Mouse (Mus musculus) hindbrain, embryonic 10.5 days (tissue): ENCODE results near the gene Tmem213. TPM values are rescaled to one million over a fixed set of nuclear protein-coding genes. Genes with fewer than 3 reads are reported as not detected.

ENCODE experiments used
- DNase-seq: peaks from one replicate; pipeline ENCODE4 v3.0.0-alpha.2; 2017; ENCODE audit warnings: low spot score
- H3K27ac ChIP-seq: fragments of 300-500 bp; sonication (generic); 2 replicates; pipeline ENCODE4 v1.5.1; 2016; ENCODE audit warnings: mild to moderate bottlenecking, moderate library complexity
- H3K27me3 ChIP-seq: fragments of 300-500 bp; sonication (generic); 2 replicates; pipeline ENCODE4 v1.6.1; 2016; ENCODE audit warnings: mild to moderate bottlenecking; ENCODE audit not compliant: poor library complexity, insufficient read depth, severe bottlenecking
- H3K36me3 ChIP-seq: fragments of 300-500 bp; sonication (generic); 2 replicates; pipeline ENCODE4 v1.6.1; 2016; ENCODE audit warnings: mild to moderate bottlenecking, moderate library complexity
- H3K4me1 ChIP-seq: fragments of 300-500 bp; sonication (generic); replicated peaks from 2 replicates; pipeline ENCODE4 v1.6.1; 2016; ENCODE audit warnings: mild to moderate bottlenecking
- H3K4me3 ChIP-seq: fragments of 300-500 bp; sonication (generic); 2 replicates; pipeline ENCODE4 v1.5.1; 2016; ENCODE audit warnings: mild to moderate bottlenecking, moderate library complexity
- H3K9me3 ChIP-seq: fragments of 300-500 bp; sonication (generic); 2 replicates; pipeline ENCODE4 v1.6.1; 2016; ENCODE audit warnings: mild to moderate bottlenecking, moderate library complexity
- WGBS: fragments of 180-500 bp; shearing (Covaris S2); methylation state at CpG from one replicate; pipeline ENCODE4 v1.1.7; 2016; 5-methylcytosine and 5-hydroxymethylcytosine counted together
- polyA plus RNA-seq: library from polyadenylated mRNA; unstranded; fragments of >200 nt; fragmentation: Nextera tagmentation; extraction: Ambion mirVana; gene quantifications from 2 replicates; pipeline ENCODE4 v1.2.1, GENCODE M21; 2016

Gene Tmem213
- polyA plus RNA-seq, 1 experiment from 2014 or later = not detected

DNA sequence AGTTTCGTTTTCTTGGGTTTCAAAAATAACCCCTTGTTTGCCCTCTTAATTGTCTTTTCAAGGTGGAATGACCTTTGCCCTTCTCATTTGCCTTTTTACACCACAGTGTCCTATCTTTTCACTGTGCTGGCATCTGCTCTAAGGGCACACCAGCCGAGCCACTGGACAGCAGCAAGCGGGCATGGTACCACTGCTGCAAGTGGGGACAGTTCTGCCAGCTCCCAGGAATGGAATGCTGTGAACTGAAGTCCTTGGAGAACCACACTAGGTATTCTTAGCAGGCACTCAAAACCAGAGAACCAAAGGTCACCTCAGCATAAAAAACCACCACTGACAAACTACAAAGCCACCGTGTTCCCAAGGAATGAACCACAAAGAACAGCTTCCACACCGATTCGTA lies 13.7 kb downstream of the Tmem213 start:
- 65% methylated on average over 6 of the region's 6 CpGs for WGBS
- H3K36me3 ChIP-seq = peaks cover 42% of the 10 kb centered on the region

GRCm38 (mm10) chr6:38123471-38124206 lies 14.6 kb downstream of the Tmem213 start:
- Histone ChIP-seq H3K4me3 (no peak overlapping the region), H3K27me3 (no peaks in the 10 kb centered on the region), H3K36me3 (peaks cover 51% of the 10 kb centered on the region), H3K27ac (no peak overlapping the region), H3K9me3 (no peaks in the 10 kb centered on the region), H3K4me1 (peaks cover 7% of the 10 kb centered on the region; the same call in 1 of the 2 replicates)
- DNase-seq = no peak
- whole genome bisulfite sequencing = 86% methylated on average over 18 of the region's 18 CpGs

More for the DNA sequence above, 13.7 kb downstream of the Tmem213 start:
- Histone ChIP-seq H3K9me3 (no peaks in the 10 kb centered on the region), H3K4me3 (no peak overlapping the region), H3K27ac (no peak overlapping the region), H3K4me1 (peaks cover 7% of the 10 kb centered on the region; the same call in 1 of the 2 replicates), H3K27me3 (no peaks in the 10 kb centered on the region)
- no peak for DNase-seq

DNA sequence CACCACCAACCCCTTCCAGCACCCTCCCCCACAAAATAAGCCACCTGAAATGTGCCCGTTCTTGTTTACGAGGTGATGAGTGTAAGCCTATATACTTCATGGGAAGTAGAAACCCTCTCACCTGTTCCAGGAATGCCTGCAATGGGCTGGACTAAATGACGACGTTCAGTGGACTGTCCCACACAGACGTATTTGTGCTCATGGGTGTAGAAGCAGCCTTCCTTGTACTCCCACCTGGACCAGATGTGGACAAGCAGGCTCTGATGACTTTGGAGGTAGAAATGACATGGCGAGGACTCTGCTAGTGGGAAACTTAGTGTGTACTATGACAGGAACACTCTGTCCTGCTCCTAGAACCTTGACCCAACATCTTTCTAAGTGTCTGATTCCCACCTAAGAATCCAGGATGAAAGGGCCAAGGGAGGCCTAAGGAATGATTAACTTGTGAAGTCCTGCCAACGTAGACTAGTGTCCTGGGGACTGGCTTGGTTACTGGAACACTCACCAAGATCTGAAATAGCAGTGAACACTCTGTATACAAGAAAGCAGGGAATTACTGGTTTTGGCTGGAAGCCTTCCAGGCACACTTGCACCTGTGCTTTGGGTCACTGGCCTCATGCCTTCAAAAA lies 15.3 kb downstream of the Tmem213 start, which contains the start of gene Atp6v0a4:
Gene Atp6v0a4, minus strand, starts transcription at position 380 of the 629 bp plus-strand sequence.
- no peak for DNase-seq
- H3K36me3 ChIP-seq = peaks cover 55% of the 10 kb centered on the region
- no peak within 1 kb of the TSS for H3K27ac ChIP-seq
- 88% methylated on average over 7 of the region's 7 CpGs for WGBS
- H3K27me3 ChIP-seq = no peaks in the 10 kb centered on the region
- peaks cover 7% of the 10 kb centered on the region; the same call in 1 of the 2 replicates for H3K4me1 ChIP-seq
- no peak within 1 kb of the TSS for H3K4me3 ChIP-seq
- no peaks in the 10 kb centered on the region for H3K9me3 ChIP-seq

- Histone ChIP-seq H3K27me3 (no peaks in the 10 kb centered on the region), H3K36me3 (peaks cover 61% of the 10 kb centered on the region)
- WGBS = 94% methylated on average over 5 of the region's 5 CpGs
Measured at GRCm38 (mm10) chr6:38124882-38125281, 15.8 kb downstream of the Tmem213 start.

GRCm38 (mm10) chr6:38125462-38125861 lies 16.4 kb downstream of the Tmem213 start:
- Histone ChIP-seq H3K4me3 (no peak overlapping the region), H3K4me1 (peaks cover 7% of the 10 kb centered on the region; the same call in 1 of the 2 replicates), H3K27me3 (no peaks in the 10 kb centered on the region), H3K27ac (no peak overlapping the region), H3K9me3 (0 out of 2 replicates have a peak, but pooled peaks cover 5% of the 10 kb centered on the region), H3K36me3 (peaks cover 67% of the 10 kb centered on the region)
- DNase-seq = no peak
- 92% methylated on average over 3 of the region's 3 CpGs for WGBS

More at GRCm38 (mm10) chr6:38124882-38125281, 15.8 kb downstream of the Tmem213 start:
- Histone ChIP-seq H3K9me3 (0 out of 2 replicates have a peak, but pooled peaks cover under 1% of the 10 kb centered on the region), H3K4me1 (peaks cover 7% of the 10 kb centered on the region; the same call in 1 of the 2 replicates), H3K4me3 (no peak overlapping the region), H3K27ac (no peak overlapping the region)
- no peak for DNase-seq

DNA sequence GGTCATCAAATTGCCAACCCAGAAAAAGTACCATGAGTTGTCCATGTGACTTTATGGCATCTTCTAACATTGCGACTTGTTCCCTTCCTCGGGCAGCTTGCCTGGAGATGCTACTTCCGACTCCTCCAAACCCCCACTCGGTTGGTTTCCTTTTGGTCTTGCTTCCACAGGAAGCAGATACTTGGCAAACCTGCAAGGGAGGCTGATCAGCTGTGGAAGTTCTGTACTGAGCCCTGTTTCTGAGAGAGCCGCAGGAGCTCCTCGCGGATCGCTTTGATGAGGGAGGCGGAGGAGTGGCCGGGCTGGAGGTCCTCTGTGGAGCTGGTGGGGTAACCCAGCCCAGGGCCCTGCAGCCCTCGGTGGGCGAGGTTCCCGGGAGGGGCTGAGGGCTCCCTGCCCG lies 19.1 kb downstream of the Tmem213 start:
- no peak overlapping the region for H3K4me3 ChIP-seq
- no peak for DNase-seq
- WGBS = 94% methylated on average over 14 of the region's 14 CpGs
- H3K27me3 ChIP-seq = no peaks in the 10 kb centered on the region
- H3K9me3 ChIP-seq = peaks cover 6% of the 10 kb centered on the region; the same call in 1 of the 2 replicates
- peaks cover 86% of the 10 kb centered on the region for H3K36me3 ChIP-seq
- no peak overlapping the region for H3K27ac ChIP-seq
- H3K4me1 ChIP-seq = no peaks in the 10 kb centered on the region

DNA sequence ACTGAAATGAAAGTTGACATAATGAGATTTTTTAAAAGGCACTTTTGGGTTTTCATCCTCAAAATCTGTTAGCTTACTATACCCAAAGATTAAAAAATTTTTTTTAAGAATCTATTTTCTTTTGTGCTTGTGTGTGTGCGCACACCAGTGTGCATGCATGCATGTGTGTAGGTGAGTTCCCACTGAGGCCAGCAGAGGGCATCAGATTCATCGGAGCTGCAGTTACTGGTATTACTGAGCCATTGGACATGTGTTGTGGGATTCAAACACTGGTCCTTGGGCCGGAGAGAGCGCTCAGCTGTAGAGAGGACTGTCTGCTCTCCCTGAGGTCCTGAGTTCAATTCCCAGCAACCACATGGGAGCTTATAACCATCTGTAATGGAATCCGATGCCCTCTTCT lies 20.8 kb downstream of the Tmem213 start:
- Histone ChIP-seq H3K27me3 (no peaks in the 10 kb centered on the region), H3K9me3 (peaks cover 6% of the 10 kb centered on the region; the same call in 1 of the 2 replicates), H3K4me3 (no peak overlapping the region), H3K27ac (no peak overlapping the region), H3K36me3 (peaks cover 81% of the 10 kb centered on the region), H3K4me1 (no peaks in the 10 kb centered on the region)
- WGBS = 96% methylated on average over 5 of the region's 5 CpGs
- DNase-seq = no peak

- Histone ChIP-seq H3K4me1 (no peaks in the 10 kb centered on the region), H3K27me3 (no peaks in the 10 kb centered on the region), H3K36me3 (peaks cover 81% of the 10 kb centered on the region), H3K27ac (no peak overlapping the region), H3K9me3 (peaks cover 6% of the 10 kb centered on the region; the same call in 1 of the 2 replicates), H3K4me3 (no peak overlapping the region)
- DNase-seq = no peak
- WGBS = 85% methylated on average over 4 of the region's 4 CpGs
Measured at GRCm38 (mm10) chr6:38131801-38132231, 22.8 kb downstream of the Tmem213 start.

DNA sequence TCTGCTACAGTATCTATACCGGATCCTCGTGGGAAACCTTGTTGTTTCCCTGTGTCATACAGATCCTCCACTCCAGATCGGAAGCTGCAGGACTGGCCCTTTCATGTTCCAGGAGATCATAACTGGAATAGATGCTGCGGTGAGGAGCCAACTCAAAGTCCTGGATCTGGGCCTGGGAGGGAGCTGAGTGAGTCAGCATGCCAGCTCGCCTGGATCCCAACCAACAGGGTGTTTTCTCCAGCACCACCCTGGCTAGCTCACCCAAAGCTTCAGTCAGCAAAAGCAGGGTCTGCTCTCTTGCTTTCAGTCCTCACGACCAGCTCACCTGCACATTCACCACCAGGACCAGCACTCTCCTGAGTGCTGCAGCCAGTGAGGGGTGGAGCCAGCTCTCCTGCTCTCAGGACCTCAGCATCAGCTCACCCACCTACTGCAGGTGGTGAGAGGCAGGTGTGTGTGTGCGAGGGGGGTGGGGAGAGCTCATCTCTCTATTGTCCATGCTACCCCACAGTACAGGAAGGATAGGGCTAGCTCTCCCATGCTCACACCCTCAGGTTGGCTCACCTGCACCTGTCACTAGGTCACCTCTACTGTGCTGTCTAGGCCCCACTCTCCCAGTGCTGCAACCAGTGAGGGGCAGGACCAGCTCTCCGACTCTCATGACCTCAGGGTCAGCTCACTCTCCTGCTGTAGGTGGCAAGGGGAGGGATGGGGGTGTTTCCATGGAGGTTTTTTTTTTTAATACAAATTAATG lies 25.9 kb downstream of the Tmem213 start:
- H3K9me3 ChIP-seq = peaks cover 5% of the 10 kb centered on the region; the same call in 1 of the 2 replicates
- H3K36me3 ChIP-seq = peaks cover 82% of the 10 kb centered on the region
- no peak overlapping the region for H3K4me3 ChIP-seq

DNA sequence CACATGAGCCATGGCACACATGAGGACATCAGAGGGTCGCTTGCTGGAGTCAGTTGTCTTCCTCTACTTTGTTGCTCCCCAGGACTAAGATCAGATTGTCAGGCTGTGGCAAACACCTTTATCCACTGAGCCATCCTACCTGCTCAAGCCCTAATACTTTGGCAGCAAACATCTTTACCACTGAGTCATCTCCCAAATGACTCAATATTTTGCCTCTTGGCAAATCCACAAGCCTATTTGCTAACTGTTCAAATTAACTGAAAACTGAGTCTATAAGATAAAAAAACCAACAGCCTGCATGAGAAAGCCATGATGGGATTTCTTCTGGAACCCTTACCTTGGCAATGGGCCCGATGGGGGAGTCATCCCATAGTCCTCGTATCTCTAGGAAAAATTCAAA lies 30.0 kb downstream of the Tmem213 start:
- Histone ChIP-seq H3K4me1 (no peaks in the 10 kb centered on the region), H3K4me3 (no peak overlapping the region), H3K27ac (no peak overlapping the region), H3K9me3 (no peaks in the 10 kb centered on the region), H3K36me3 (peaks cover 89% of the 10 kb centered on the region), H3K27me3 (no peaks in the 10 kb centered on the region)
- 82% methylated on average over 3 of the region's 3 CpGs for WGBS
- DNase-seq = no peak

More for the DNA sequence above, 25.9 kb downstream of the Tmem213 start:
- Histone ChIP-seq H3K27ac (no peak overlapping the region), H3K27me3 (no peaks in the 10 kb centered on the region), H3K4me1 (no peaks in the 10 kb centered on the region)
- no peak for DNase-seq
- WGBS = 88% methylated on average over 8 of the region's 8 CpGs

DNA sequence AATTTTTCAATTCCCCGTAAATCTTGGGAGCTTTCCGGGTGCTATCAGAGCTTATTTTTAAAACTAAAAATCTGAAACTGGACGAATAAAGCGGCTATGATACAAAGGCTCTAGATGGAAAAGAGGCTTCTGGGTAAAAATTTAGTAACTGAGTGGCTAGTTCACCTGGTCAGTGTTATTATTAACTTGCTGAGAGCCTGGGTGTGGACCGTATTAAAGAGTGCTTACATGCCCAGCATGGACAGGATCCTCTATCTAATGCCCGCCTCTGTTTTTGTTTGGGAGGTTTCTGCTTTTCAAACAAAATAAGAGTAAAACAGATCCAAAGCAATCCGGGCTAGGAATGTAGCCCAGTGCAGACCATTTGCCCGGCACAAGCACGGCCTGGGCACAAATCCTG lies 31.3 kb downstream of the Tmem213 start:
- H3K9me3 ChIP-seq = no peaks in the 10 kb centered on the region
- H3K4me3 ChIP-seq = no peak overlapping the region
- DNase-seq = no peak
- no peaks in the 10 kb centered on the region for H3K27me3 ChIP-seq
- WGBS = 93% methylated on average over 9 of the region's 9 CpGs
- no peak overlapping the region for H3K27ac ChIP-seq
- H3K36me3 ChIP-seq = peaks cover 90% of the 10 kb centered on the region
- H3K4me1 ChIP-seq = 0 out of 2 replicates have a peak, but pooled peaks cover 3% of the 10 kb centered on the region

GRCm38 (mm10) chr6:38144161-38144998 lies 35.3 kb downstream of the Tmem213 start:
- Histone ChIP-seq H3K27me3 (no peaks in the 10 kb centered on the region), H3K9me3 (no peaks in the 10 kb centered on the region), H3K27ac (no peak overlapping the region), H3K4me3 (no peak overlapping the region), H3K4me1 (peaks cover 17% of the 10 kb centered on the region), H3K36me3 (peaks cover 91% of the 10 kb centered on the region)
- 72% methylated on average over 9 of the region's 9 CpGs for WGBS
- no peak for DNase-seq
